Mouse (Mus musculus): ENCODE measurements around the gene Bspry.

The Bspry gene

GRCm38 (mm10) chr4:62515490-62515889, 35.6 kb downstream of the Bspry start:
- DNase-seq (ENCODE audit: low spot score): no peak

GRCm38 (mm10) chr4:62516079-62516478, 36.2 kb downstream of the Bspry start:
- no peak for DNase-seq (ENCODE audit: low spot score)

- no peak for DNase-seq (ENCODE audit: low spot score)
Observed at GRCm38 (mm10) chr4:62516579-62516978, 36.7 kb downstream of the Bspry start.

GRCm38 (mm10) chr4:62517046-62517445, 37.2 kb downstream of the Bspry start:
- DNase-seq (ENCODE audit: low spot score): no peak

GRCm38 (mm10) chr4:62517538-62518415, 37.9 kb downstream of the Bspry start:
- no peak for DNase-seq (ENCODE audit: low spot score)

GRCm38 (mm10) chr4:62518416-62519121, 38.7 kb downstream of the Bspry start:
- DNase-seq (ENCODE audit: low spot score): no peak

GRCm38 (mm10) chr4:62519122-62519848, 39.4 kb downstream of the Bspry start:
- DNase-seq (ENCODE audit: low spot score): no peak

- peak; percentile 94 for DNase-seq (ENCODE audit: low spot score)
Observed at GRCm38 (mm10) chr4:62519849-62520233, 40.0 kb downstream of the Bspry start, which contains the start of gene Alad. TSS of gene Alad (minus strand) at chr4:62519918.

GRCm38 (mm10) chr4:62520892-62521400, 41.1 kb downstream of the Bspry start:
- DNase-seq (ENCODE audit: low spot score): no peak

- peak; percentile 98 for DNase-seq (ENCODE audit: low spot score)
Observed at GRCm38 (mm10) chr4:62524651-62525488, 45.0 kb downstream of the Bspry start, which contains the start of the genes Pole3 and 4933430I17Rik. TSS of gene Pole3 (minus strand) at chr4:62525068. TSS of gene 4933430I17Rik (plus strand) at chr4:62525369.

- DNase-seq (ENCODE audit: low spot score): no peak
Observed at GRCm38 (mm10) chr4:62525489-62525811, 45.6 kb downstream of the Bspry start.

- no peak for DNase-seq (ENCODE audit: low spot score)
Observed at GRCm38 (mm10) chr4:62526256-62526655, 46.4 kb downstream of the Bspry start.

- DNase-seq (ENCODE audit: low spot score): no peak
Observed at GRCm38 (mm10) chr4:62527655-62528054, 47.8 kb downstream of the Bspry start.

- DNase-seq (ENCODE audit: low spot score): no peak
Observed at GRCm38 (mm10) chr4:62533729-62534128, 53.9 kb downstream of the Bspry start.

GRCm38 (mm10) chr4:62541802-62542201, 61.9 kb downstream of the Bspry start:
- no peak for DNase-seq (ENCODE audit: low spot score)

GRCm38 (mm10) chr4:62543782-62544181, 63.9 kb downstream of the Bspry start:
- no peak for DNase-seq (ENCODE audit: low spot score)

- DNase-seq (ENCODE audit: low spot score): no peak
Observed at GRCm38 (mm10) chr4:62544801-62545200, 64.9 kb downstream of the Bspry start.

All from testis, postnatal 10 days (tissue).